In genomic region chr2:113756924-113757524, GRCm38 (mm10) we compare ENCODE assay signal across 8 mouse cellular contexts. TPM values are rescaled to one million over a fixed set of nuclear protein-coding genes. Genes with fewer than 3 reads are reported as not detected.
A peak's percentile ranks its signal among the peaks of the same experiment; 100 is the strongest.
DNase-seq lines count a peak whose midpoint lies in the region; ATAC-seq lines count a peak whose summit lies in the region.

No protein-coding gene starts in this region.

- peak overlapping the region; percentile 67 for H3K9ac ChIP-seq in midbrain, embryonic 13.5 days (replicated peaks)

- DNase-seq in heart, adult 11 months: peak; percentile 52
- no peak for DNase-seq in heart, adult 9 months (ENCODE audit: low spot score in 2 of 2)
- DNase-seq in R1 (ENCODE audit: low read depth, low spot score): peak; percentile 6
- peak; percentile 6 for DNase-seq in heart, postnatal 4 days
- no peak for DNase-seq in adrenal gland, postnatal 25 days
- no peak for DNase-seq in left cerebral cortex, adult 18-20 months (ENCODE audit: low spot score in 2 of 2)
- DNase-seq in kidney, adult 11 months: no peak

- WGBS in midbrain, embryonic 13.5 days: 3% methylated on average over 12 of the region's 12 CpGs

- H3K9me3 ChIP-seq in midbrain, embryonic 13.5 days: no peaks in the 10 kb centered on the region

- 0 out of 2 replicates have a peak, but pooled peaks have one; percentile 1 for ATAC-seq in midbrain, embryonic 13.5 days

- H3K27ac ChIP-seq in midbrain, embryonic 13.5 days: no peak overlapping the region

- no peaks in the 10 kb centered on the region for H3K36me3 ChIP-seq in midbrain, embryonic 13.5 days

- H3K4me2 ChIP-seq in midbrain, embryonic 13.5 days (replicated peaks): peak overlapping the region; percentile 94

- peaks cover 18% of the 10 kb centered on the region for H3K4me1 ChIP-seq in midbrain, embryonic 13.5 days (replicated peaks)

- H3K27me3 ChIP-seq in midbrain, embryonic 13.5 days: peaks cover 57% of the 10 kb centered on the region

- peak overlapping the region; percentile 55 for H3K4me3 ChIP-seq in midbrain, embryonic 13.5 days (replicated peaks)

RNA-seq across cellular contexts. Expression of gene Grem1, which starts 1.4 kb away (rescaled TPM):
- not detected for total RNA-seq in heart, postnatal 4 days (2021)
- polyA plus RNA-seq in midbrain, embryonic 13.5 days (2015; fragmentation: Nextera tagmentation; extraction: Ambion mirVana): 0.63 and 0.77 TPM in 2 replicates
- 0.33 TPM in 1 of 2 replicates, not detected in the other for total RNA-seq in adrenal gland, postnatal 25 days (2021)
- 1 to 10 TPM in 1 of 2 experiments, under 1 TPM in 1; 0.98 to 1.0 TPM for total RNA-seq in left cerebral cortex, adult 18-20 months (2021)

Comparison
In these comparisons a context has a peak if more than half of its experiments do, and no peak if none do; other contexts are left out.
1. DNase-seq: peak in heart, adult 11 months (single experiment), R1 (single experiment) and heart, postnatal 4 days (single experiment); none in heart, adult 9 months (0 of 2), adrenal gland, postnatal 25 days (single experiment), left cerebral cortex, adult 18-20 months (0 of 2) and kidney, adult 11 months (single experiment).